Mouse (Mus musculus): ENCODE measurements around the gene Man2a2. TPM values are rescaled to one million over a fixed set of nuclear protein-coding genes. Genes with fewer than 3 reads are reported as not detected.

Man2a2 gene
- polyA plus RNA-seq, 1 experiment from 2014 or later, result 15.0 TPM

DNA sequence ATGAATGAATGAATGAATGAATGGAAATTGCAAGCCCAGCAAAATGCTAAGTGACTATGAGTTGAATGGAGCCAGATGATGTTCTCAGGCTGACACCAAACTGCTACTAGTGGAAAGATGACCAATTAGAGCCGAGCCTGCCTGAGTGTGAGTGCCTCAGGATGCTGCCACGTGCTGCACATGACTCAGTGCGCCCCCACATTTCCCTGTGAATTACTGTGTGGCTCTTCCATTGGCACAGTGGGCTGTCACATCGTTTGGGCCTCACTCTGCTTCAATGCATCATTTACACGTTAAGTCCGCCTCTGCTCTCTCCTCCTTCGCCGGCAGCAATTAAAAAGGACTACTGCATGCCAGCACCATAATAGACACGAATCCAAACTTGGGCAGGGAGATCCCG, 41.1 kb upstream of the Man2a2 start:
- Histone ChIP-seq H3K9me3 (replicated peaks; ENCODE audit: control insufficient read depth, low read length) (no peaks in the 10 kb centered on the region), H3K9ac (ENCODE audit: low read length) (no peak overlapping the region), H3K4me1 (ENCODE audit: control insufficient read depth, insufficient read depth, low read length) (peaks cover 9% of the 10 kb centered on the region), H3K36me3 (ENCODE audit: control insufficient read depth, insufficient read depth) (no peaks in the 10 kb centered on the region), H3K27ac (ENCODE audit: low read length) (no peak overlapping the region), H3K27me3 (ENCODE audit: control insufficient read depth, insufficient read depth, low read length) (no peaks in the 10 kb centered on the region), H3K4me3 (ENCODE audit: low read length) (no peak overlapping the region), H3K4me2 (ENCODE audit: low read depth, low read length) (no peak overlapping the region)
- no peak for ATAC-seq (replicated peaks; ENCODE audit: extremely low read depth, insufficient read depth, low FRiP score)
- 71% methylated on average over 10 of the region's 10 CpGs for WGBS

DNA sequence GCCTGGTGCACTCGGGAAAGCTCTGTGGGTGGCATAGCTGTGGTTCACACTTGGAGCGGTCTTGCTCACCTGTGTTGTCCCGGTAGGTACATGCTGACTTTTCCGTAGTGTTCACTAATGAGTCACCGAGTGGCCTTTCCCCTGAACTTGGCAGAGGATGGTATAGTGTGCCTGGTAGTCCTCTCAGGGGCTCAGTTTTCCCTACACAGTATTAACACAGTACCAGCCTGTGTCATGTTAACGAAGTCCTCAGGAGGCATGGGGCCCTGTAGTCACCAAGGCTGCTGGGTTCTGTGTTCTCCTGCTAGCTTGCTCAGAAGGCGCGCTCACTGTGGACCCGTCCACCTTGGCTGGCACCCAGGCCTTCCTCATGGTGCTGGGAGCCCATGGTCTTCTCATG, 39.2 kb upstream of the Man2a2 start:
- H3K27me3 ChIP-seq (ENCODE audit: control insufficient read depth, insufficient read depth, low read length), result no peaks in the 10 kb centered on the region
- H3K27ac ChIP-seq (ENCODE audit: low read length), result no peak overlapping the region
- H3K4me1 ChIP-seq (ENCODE audit: control insufficient read depth, insufficient read depth, low read length), result peaks cover 9% of the 10 kb centered on the region
- no peaks in the 10 kb centered on the region for H3K36me3 ChIP-seq (ENCODE audit: control insufficient read depth, insufficient read depth)
- WGBS, result 85% methylated on average over 9 of the region's 9 CpGs
- H3K4me2 ChIP-seq (ENCODE audit: low read depth, low read length), result no peak overlapping the region
- no peaks in the 10 kb centered on the region for H3K9me3 ChIP-seq (replicated peaks; ENCODE audit: control insufficient read depth, low read length)
- H3K4me3 ChIP-seq (ENCODE audit: low read length), result no peak overlapping the region
- no peak overlapping the region for H3K9ac ChIP-seq (ENCODE audit: low read length)
- ATAC-seq (replicated peaks; ENCODE audit: extremely low read depth, insufficient read depth, low FRiP score), result no peak

DNA sequence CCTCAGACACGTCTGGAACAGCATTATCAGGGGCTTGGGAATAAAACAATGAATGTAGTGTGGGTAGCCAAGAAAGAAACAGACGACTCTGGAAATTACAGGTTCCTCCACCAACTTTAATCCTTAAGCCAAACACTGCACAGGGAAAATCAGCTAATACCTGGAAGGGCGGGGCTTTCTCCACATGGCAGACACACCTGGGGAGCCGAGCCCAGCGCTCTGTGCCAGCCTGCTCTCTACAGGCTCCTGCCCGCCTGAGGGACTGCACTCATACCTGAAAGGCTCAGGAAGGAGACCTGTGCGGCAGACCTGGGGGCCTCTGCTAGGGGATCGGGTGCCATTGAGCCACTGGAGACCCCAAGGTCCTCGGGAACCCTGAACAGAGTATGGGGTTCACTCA, 36.5 kb upstream of the Man2a2 start:
- H3K27ac ChIP-seq (ENCODE audit: low read length), result no peak overlapping the region
- ATAC-seq (replicated peaks; ENCODE audit: extremely low read depth, insufficient read depth, low FRiP score), result no peak
- H3K9ac ChIP-seq (ENCODE audit: low read length), result no peak overlapping the region
- H3K4me1 ChIP-seq (ENCODE audit: control insufficient read depth, insufficient read depth, low read length), result peaks cover 12% of the 10 kb centered on the region
- H3K36me3 ChIP-seq (ENCODE audit: control insufficient read depth, insufficient read depth), result no peaks in the 10 kb centered on the region
- H3K4me3 ChIP-seq (ENCODE audit: low read length), result no peak overlapping the region
- H3K9me3 ChIP-seq (replicated peaks; ENCODE audit: control insufficient read depth, low read length), result no peaks in the 10 kb centered on the region
- H3K4me2 ChIP-seq (ENCODE audit: low read depth, low read length), result no peak overlapping the region
- no peaks in the 10 kb centered on the region for H3K27me3 ChIP-seq (ENCODE audit: control insufficient read depth, insufficient read depth, low read length)
- 72% methylated on average over 9 of the region's 9 CpGs for WGBS

DNA sequence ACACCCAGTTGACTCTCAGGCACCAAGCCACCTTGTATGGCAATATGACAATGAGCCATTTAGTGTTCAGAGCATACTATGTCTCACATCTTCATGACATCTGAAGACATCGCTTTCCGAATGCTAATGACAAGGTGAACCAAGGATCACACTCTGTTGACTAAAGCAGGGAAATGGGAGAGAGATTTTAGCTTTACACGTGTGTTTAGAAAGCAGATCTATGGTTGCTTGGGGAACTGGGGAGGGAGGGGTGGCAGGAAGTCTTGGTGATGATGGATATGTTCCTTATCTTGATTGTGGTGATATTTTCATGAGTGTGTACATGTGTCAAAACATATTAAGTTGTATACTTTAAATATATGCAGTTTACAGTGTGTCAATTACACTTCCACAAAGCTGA, 35.0 kb upstream of the Man2a2 start:
- WGBS, result 82% methylated on average over 3 of the region's 3 CpGs
- H3K9me3 ChIP-seq (replicated peaks; ENCODE audit: control insufficient read depth, low read length), result no peaks in the 10 kb centered on the region
- no peak for ATAC-seq (replicated peaks; ENCODE audit: extremely low read depth, insufficient read depth, low FRiP score)
- H3K27me3 ChIP-seq (ENCODE audit: control insufficient read depth, insufficient read depth, low read length), result no peaks in the 10 kb centered on the region
- no peaks in the 10 kb centered on the region for H3K36me3 ChIP-seq (ENCODE audit: control insufficient read depth, insufficient read depth)
- H3K9ac ChIP-seq (ENCODE audit: low read length), result no peak overlapping the region
- H3K27ac ChIP-seq (ENCODE audit: low read length), result no peak overlapping the region
- no peak overlapping the region for H3K4me2 ChIP-seq (ENCODE audit: low read depth, low read length)
- H3K4me3 ChIP-seq (ENCODE audit: low read length), result no peak overlapping the region
- peaks cover 17% of the 10 kb centered on the region for H3K4me1 ChIP-seq (ENCODE audit: control insufficient read depth, insufficient read depth, low read length)

DNA sequence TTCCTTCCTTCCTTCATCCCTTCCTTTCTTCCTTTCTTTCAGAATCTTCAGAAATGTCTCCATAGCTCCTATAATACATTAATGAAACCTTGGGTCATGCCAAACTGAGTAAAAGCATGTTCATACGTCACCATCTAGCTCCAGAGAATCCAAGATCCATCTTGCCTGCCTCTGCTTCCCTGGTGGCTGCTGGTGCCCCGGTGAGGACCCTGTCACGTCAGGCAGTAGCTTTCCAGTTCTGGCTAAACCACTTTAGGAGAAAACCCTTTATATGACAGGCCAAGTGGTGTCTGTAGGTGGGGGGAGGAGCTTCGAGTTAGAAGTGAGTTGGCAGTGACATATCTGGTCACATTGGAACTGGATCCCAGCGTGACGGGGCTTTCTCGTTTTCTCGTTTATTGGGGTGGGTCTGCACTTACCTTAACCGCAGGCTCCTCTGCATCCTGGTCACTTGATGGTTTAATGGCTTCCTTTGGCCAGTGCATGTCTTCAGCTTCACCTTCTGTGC, 34.1 kb upstream of the Man2a2 start, which contains the start of gene Furin:
TSS of gene Furin (minus strand) at position 249 of the 508 bp plus-strand sequence.
- Histone ChIP-seq H3K9me3 (replicated peaks; ENCODE audit: control insufficient read depth, low read length) (no peaks in the 10 kb centered on the region), H3K4me3 (ENCODE audit: low read length) (no peak within 1 kb of the TSS), H3K36me3 (ENCODE audit: control insufficient read depth, insufficient read depth) (no peaks in the 10 kb centered on the region), H3K27ac (ENCODE audit: low read length) (peak within 1 kb of the TSS; percentile 89), H3K9ac (ENCODE audit: low read length) (no peak within 1 kb of the TSS), H3K4me2 (ENCODE audit: low read depth, low read length) (no peak within 1 kb of the TSS), H3K27me3 (ENCODE audit: control insufficient read depth, insufficient read depth, low read length) (no peaks in the 10 kb centered on the region), H3K4me1 (ENCODE audit: control insufficient read depth, insufficient read depth, low read length) (peaks cover 27% of the 10 kb centered on the region)
- 57% methylated on average over 9 of the region's 9 CpGs for WGBS
- ATAC-seq (replicated peaks; ENCODE audit: extremely low read depth, insufficient read depth, low FRiP score), result no peak

DNA sequence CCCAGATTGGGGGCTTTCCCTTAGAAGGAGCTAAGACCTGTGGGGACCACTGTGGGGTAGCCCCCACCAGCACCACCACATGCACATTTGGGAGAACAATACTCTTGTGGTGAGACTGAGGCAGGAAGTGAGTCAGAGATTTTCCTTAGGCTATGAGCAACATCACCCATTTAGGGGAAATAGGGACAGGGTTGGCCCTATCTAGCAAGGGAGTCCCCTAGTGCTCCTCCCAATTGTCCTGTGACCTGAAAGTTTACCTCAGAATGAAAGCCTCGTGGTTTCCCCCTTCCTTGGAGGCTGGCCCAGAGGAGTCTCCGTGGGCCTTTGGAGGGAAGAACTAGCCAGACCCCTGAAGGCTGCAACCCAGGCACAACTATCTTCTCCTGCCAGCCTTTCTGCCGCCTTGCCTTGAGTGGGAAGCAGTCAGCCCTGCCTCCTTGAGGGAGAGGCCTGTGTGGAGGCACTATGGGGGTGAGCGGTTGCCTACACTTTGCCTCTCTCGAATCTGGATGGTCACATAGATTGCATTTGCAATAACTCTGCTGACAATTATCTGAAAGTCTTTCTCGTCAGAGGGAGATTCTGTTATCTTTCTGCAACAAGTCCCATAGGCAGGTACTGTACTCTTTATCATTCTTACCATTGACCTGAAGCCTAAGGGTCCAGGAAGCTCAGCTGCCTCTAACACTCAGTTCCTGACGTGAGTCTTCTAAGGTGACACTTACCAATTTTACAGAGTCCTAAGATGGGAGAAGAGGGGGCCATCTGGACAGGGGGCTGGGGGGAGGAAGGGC, 33.1 kb upstream of the Man2a2 start:
- Histone ChIP-seq H3K36me3 (ENCODE audit: control insufficient read depth, insufficient read depth) (no peaks in the 10 kb centered on the region), H3K4me3 (ENCODE audit: low read length) (no peak overlapping the region), H3K4me2 (ENCODE audit: low read depth, low read length) (no peak overlapping the region), H3K27ac (ENCODE audit: low read length) (peak overlapping the region; percentile 89), H3K9ac (ENCODE audit: low read length) (no peak overlapping the region), H3K27me3 (ENCODE audit: control insufficient read depth, insufficient read depth, low read length) (no peaks in the 10 kb centered on the region), H3K4me1 (ENCODE audit: control insufficient read depth, insufficient read depth, low read length) (peaks cover 36% of the 10 kb centered on the region), H3K9me3 (replicated peaks; ENCODE audit: control insufficient read depth, low read length) (no peaks in the 10 kb centered on the region)
- ATAC-seq (replicated peaks; ENCODE audit: extremely low read depth, insufficient read depth, low FRiP score), result no peak
- WGBS, result 59% methylated on average over 7 of the region's 7 CpGs

DNA sequence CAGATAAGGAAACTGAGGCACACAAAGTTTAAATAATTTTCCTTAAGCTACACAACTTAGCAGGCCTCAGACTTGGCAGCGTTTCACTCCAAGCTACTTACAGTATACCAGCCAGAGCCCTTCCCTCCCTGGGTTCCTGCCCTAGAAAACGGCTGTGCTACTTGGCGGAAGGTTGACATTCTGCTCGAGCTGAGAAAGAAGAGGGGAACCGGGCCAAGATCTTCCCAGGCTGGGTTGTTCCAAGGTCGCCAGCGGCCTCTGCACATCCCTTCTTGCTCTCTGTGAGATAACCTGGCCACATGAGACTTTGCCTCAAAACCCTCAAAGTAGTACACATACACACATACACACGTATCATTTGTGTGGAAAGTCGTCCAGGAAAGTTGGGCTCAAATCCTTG, 32.4 kb upstream of the Man2a2 start:
- Histone ChIP-seq H3K9me3 (replicated peaks; ENCODE audit: control insufficient read depth, low read length) (no peaks in the 10 kb centered on the region), H3K4me3 (ENCODE audit: low read length) (peak overlapping the region; percentile 90; the same call in 1 of the 2 replicates), H3K27me3 (ENCODE audit: control insufficient read depth, insufficient read depth, low read length) (no peaks in the 10 kb centered on the region), H3K4me1 (ENCODE audit: control insufficient read depth, insufficient read depth, low read length) (peaks cover 42% of the 10 kb centered on the region), H3K9ac (ENCODE audit: low read length) (peak overlapping the region; percentile 98), H3K4me2 (ENCODE audit: low read depth, low read length) (peak overlapping the region; percentile 97; the same call in 1 of the 2 replicates), H3K36me3 (ENCODE audit: control insufficient read depth, insufficient read depth) (no peaks in the 10 kb centered on the region), H3K27ac (ENCODE audit: low read length) (peak overlapping the region; percentile 89)
- no peak for ATAC-seq (replicated peaks; ENCODE audit: extremely low read depth, insufficient read depth, low FRiP score)
- WGBS, result 25% methylated on average over 9 of the region's 9 CpGs

DNA sequence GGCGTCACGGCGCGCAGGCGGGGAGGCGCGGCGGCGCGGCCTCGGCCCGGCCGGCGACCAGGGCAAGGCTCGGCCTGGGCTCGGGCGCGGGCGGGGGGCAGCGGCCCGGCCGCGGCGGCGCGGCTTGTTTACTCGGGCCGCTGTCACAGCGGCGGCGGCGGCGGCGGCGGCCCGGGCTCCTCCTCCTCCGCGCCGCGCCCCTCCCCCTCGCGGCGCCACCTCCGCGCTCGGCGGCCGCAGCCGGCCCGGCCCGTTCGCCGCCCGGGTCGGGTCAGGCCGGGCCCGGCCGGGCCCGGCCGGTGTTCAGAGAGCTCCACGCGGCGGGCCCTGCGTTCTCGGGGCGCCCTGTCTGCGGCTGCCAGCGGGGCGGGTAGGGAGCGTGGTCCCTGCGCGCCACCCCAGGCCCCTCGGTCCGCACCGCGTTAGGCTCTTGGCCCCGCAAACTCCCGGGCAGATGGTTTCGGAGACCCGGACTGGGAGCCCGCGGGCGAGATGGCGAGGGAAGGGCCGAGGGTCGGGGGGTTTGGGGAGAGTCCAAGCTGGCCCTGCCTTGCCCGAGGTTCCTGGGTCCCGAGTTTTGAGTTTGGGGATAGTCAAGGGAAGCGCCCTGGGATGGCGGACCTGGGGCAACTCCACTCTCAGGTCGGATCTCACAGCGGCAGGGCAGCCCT, 31.6 kb upstream of the Man2a2 start:
- peaks cover 42% of the 10 kb centered on the region for H3K4me1 ChIP-seq (ENCODE audit: control insufficient read depth, insufficient read depth, low read length)
- 1% methylated on average over 48 of the region's 92 CpGs for WGBS
- H3K27me3 ChIP-seq (ENCODE audit: control insufficient read depth, insufficient read depth, low read length), result no peaks in the 10 kb centered on the region
- H3K4me2 ChIP-seq (ENCODE audit: low read depth, low read length), result peak overlapping the region; percentile 97
- peak overlapping the region; percentile 89 for H3K27ac ChIP-seq (ENCODE audit: low read length)
- peak; percentile 75 for ATAC-seq (replicated peaks; ENCODE audit: extremely low read depth, insufficient read depth, low FRiP score)
- peak overlapping the region; percentile 98 for H3K9ac ChIP-seq (ENCODE audit: low read length)
- no peaks in the 10 kb centered on the region for H3K9me3 ChIP-seq (replicated peaks; ENCODE audit: control insufficient read depth, low read length)
- H3K36me3 ChIP-seq (ENCODE audit: control insufficient read depth, insufficient read depth), result peaks cover 4% of the 10 kb centered on the region
- H3K4me3 ChIP-seq (ENCODE audit: low read length), result peak overlapping the region; percentile 90
